ENCODE assay signal across 8 mouse cellular contexts in genomic region chr2:165967823-165968555, GRCm38 (mm10). TPM values are rescaled to one million over a fixed set of nuclear protein-coding genes. Genes with fewer than 3 reads are reported as not detected.
DNase-seq lines count a peak whose midpoint lies in the region; ATAC-seq and TF ChIP-seq lines count a peak whose summit lies in the region.

No protein-coding gene starts in this region.

- WGBS in kidney, adult 2 months: 64% methylated on average over 6 of the region's 6 CpGs
- WGBS in kidney, embryonic 16.5 days: 68% methylated on average over 6 of the region's 6 CpGs
- 38% methylated on average over 6 of the region's 6 CpGs for WGBS in heart, embryonic 16.5 days
- WGBS in midbrain, embryonic 11.5 days: 69% methylated on average over 6 of the region's 6 CpGs

- H3K9ac ChIP-seq in kidney, embryonic 16.5 days (replicated peaks; ENCODE audit: low read length): no peak overlapping the region
- H3K9ac ChIP-seq in heart, embryonic 16.5 days (ENCODE audit: low read length): no peak overlapping the region
- H3K9ac ChIP-seq in midbrain, embryonic 11.5 days (ENCODE audit: low read length): no peak overlapping the region

- peak; percentile 67 for DNase-seq in kidney, adult 2 months
- peak; percentile 64 for DNase-seq in adrenal gland, postnatal 14 days
- peak; percentile 93 for DNase-seq in midbrain, embryonic 11.5 days (ENCODE audit: low spot score, missing footprints)
- no peak for DNase-seq in layer of hippocampus, adult 9-11 months
- no peak for DNase-seq in frontal cortex, postnatal 14 days (ENCODE audit: low spot score in 2 of 2)
- no peak for DNase-seq in kidney, adult 8-10 months

- no peak for TF ChIP-seq CTCF in kidney, adult 2 months (conservative IDR thresholded peaks at IDR 0.05; ENCODE audit: insufficient read depth, insufficient read length, low read depth, low read length)

- no peak overlapping the region for H3K4me3 ChIP-seq in kidney, adult 2 months (ENCODE audit: insufficient read depth, low read depth, low read length)
- H3K4me3 ChIP-seq in kidney, embryonic 16.5 days (ENCODE audit: low read length): no peak overlapping the region
- no peak overlapping the region for H3K4me3 ChIP-seq in heart, embryonic 16.5 days (ENCODE audit: low read length)
- no peak overlapping the region for H3K4me3 ChIP-seq in midbrain, embryonic 11.5 days (ENCODE audit: low read depth, low read length)

- TF ChIP-seq POLR2A in kidney, adult 2 months (IDR thresholded peaks at IDR 0.05; ENCODE audit: low read depth, low read length): no peak

- H3K27ac ChIP-seq in kidney, adult 2 months (ENCODE audit: insufficient read depth, low read depth, low read length): peak overlapping the region; percentile 77
- H3K27ac ChIP-seq in kidney, embryonic 16.5 days (ENCODE audit: low read length): no peak overlapping the region
- H3K27ac ChIP-seq in heart, embryonic 16.5 days (ENCODE audit: low read length): peak overlapping the region; percentile 17
- peak overlapping the region; percentile 63 for H3K27ac ChIP-seq in midbrain, embryonic 11.5 days (ENCODE audit: low read depth, low read length)

- H3K9me3 ChIP-seq in kidney, embryonic 16.5 days (ENCODE audit: low read length): no peaks in the 10 kb centered on the region
- no peaks in the 10 kb centered on the region for H3K9me3 ChIP-seq in heart, embryonic 16.5 days (replicated peaks; ENCODE audit: control insufficient read depth, low read length)
- no peaks in the 10 kb centered on the region for H3K9me3 ChIP-seq in midbrain, embryonic 11.5 days (ENCODE audit: control insufficient read depth, low read length)

- H3K4me1 ChIP-seq in kidney, adult 2 months (ENCODE audit: control insufficient read depth, insufficient read depth, low read length): peaks cover 19% of the 10 kb centered on the region
- peaks cover 5% of the 10 kb centered on the region for H3K4me1 ChIP-seq in kidney, embryonic 16.5 days (ENCODE audit: insufficient read depth, low read length)
- H3K4me1 ChIP-seq in heart, embryonic 16.5 days (ENCODE audit: control insufficient read depth, insufficient read depth, low read length): peaks cover 18% of the 10 kb centered on the region
- H3K4me1 ChIP-seq in midbrain, embryonic 11.5 days (ENCODE audit: control insufficient read depth, insufficient read depth, low read length): 0 out of 2 replicates have a peak, but pooled peaks cover 3% of the 10 kb centered on the region

- no peaks in the 10 kb centered on the region for H3K36me3 ChIP-seq in kidney, adult 2 months (ENCODE audit: control insufficient read depth, insufficient read depth, low read length)
- no peaks in the 10 kb centered on the region for H3K36me3 ChIP-seq in kidney, embryonic 16.5 days (ENCODE audit: insufficient read depth, low read length)
- no peaks in the 10 kb centered on the region for H3K36me3 ChIP-seq in heart, embryonic 16.5 days (ENCODE audit: control insufficient read depth, insufficient read depth)
- no peaks in the 10 kb centered on the region for H3K36me3 ChIP-seq in midbrain, embryonic 11.5 days (ENCODE audit: control insufficient read depth, insufficient read depth, low read length)

- no peak overlapping the region for H3K4me2 ChIP-seq in kidney, embryonic 16.5 days (replicated peaks; ENCODE audit: low read depth, low read length)
- no peak overlapping the region for H3K4me2 ChIP-seq in heart, embryonic 16.5 days (ENCODE audit: low read depth, low read length)
- no peak overlapping the region for H3K4me2 ChIP-seq in midbrain, embryonic 11.5 days

- H3K27me3 ChIP-seq in kidney, adult 2 months (replicated peaks; ENCODE audit: control insufficient read depth, insufficient read depth, low read length): no peaks in the 10 kb centered on the region
- H3K27me3 ChIP-seq in kidney, embryonic 16.5 days (ENCODE audit: insufficient read depth, low read length): no peaks in the 10 kb centered on the region
- H3K27me3 ChIP-seq in heart, embryonic 16.5 days (ENCODE audit: control insufficient read depth, insufficient read depth, low read length): no peaks in the 10 kb centered on the region
- H3K27me3 ChIP-seq in midbrain, embryonic 11.5 days (ENCODE audit: control insufficient read depth, insufficient read depth, low read length): no peaks in the 10 kb centered on the region

- no peak for ATAC-seq in kidney, embryonic 16.5 days (ENCODE audit: low FRiP score, low TSS enrichment)
- ATAC-seq in heart, embryonic 16.5 days (replicated peaks; ENCODE audit: extremely low read depth, insufficient read depth, low FRiP score): peak; percentile 34; the same call in 1 of the 2 replicates
- peak; percentile 93 for ATAC-seq in midbrain, embryonic 11.5 days (ENCODE audit: low FRiP score)

RNA-seq across cellular contexts. Expression of gene Ncoa3, which starts 24.4 kb away (rescaled TPM):
- polyA plus RNA-seq in kidney, adult 2 months (2012; rRNA removed): 36.3 and 42.0 TPM in 2 replicates
- polyA plus RNA-seq in kidney, embryonic 16.5 days (2015; fragmentation: Nextera tagmentation; extraction: Ambion mirVana): 19.1 and 22.8 TPM in 2 replicates
- total RNA-seq in adrenal gland, postnatal 14 days (2021): 31.3 and 42.8 TPM in 2 replicates
- polyA plus RNA-seq in heart, embryonic 16.5 days (2015; fragmentation: Nextera tagmentation; extraction: Ambion mirVana): 9.5 and 9.9 TPM in 2 replicates
- 16.1 and 17.4 TPM in 2 replicates for polyA plus RNA-seq in midbrain, embryonic 11.5 days (2014; fragmentation: Nextera tagmentation; extraction: Ambion mirVana)

Comparison
In these comparisons a context has a peak if more than half of its experiments do, and no peak if none do; other contexts are left out.
1. DNase-seq: peak in kidney, adult 2 months (single experiment), adrenal gland, postnatal 14 days (single experiment) and midbrain, embryonic 11.5 days (single experiment); none in layer of hippocampus, adult 9-11 months (single experiment), frontal cortex, postnatal 14 days (0 of 2) and kidney, adult 8-10 months (0 of 2).